Mouse (Mus musculus) forebrain, embryonic 13.5 days (tissue): ENCODE results near the gene Pla2g2e. TPM values are rescaled to one million over a fixed set of nuclear protein-coding genes. Genes with fewer than 3 reads are reported as not detected.
A peak's percentile ranks its signal among the peaks of the same experiment; 100 is the strongest.
"Not testable (repeated sequence)": the region's sequence is repeated elsewhere in the genome, so short reads cannot be mapped to it uniquely, and the experiment has no call there.

ENCODE experiments used
- ATAC-seq: fragments of 200-750 bp; cut with Nextera tagmentation; 2 replicates; pipeline ENCODE4 v1.8.0; 2017
- H3K27ac ChIP-seq: fragments of 300-500 bp; sonication (generic); 2 replicates; pipeline ENCODE4 v1.5.1; 2015; ENCODE audit warnings: inconsistent platforms, mild to moderate bottlenecking, moderate library complexity
- H3K27me3 ChIP-seq: fragments of 300-500 bp; sonication (generic); 2 replicates; pipeline ENCODE4 v1.6.1; 2015; ENCODE audit warnings: mild to moderate bottlenecking, inconsistent platforms
- H3K36me3 ChIP-seq: fragments of 300-500 bp; sonication (generic); 2 replicates; pipeline ENCODE4 v1.6.1; 2015; ENCODE audit warnings: mild to moderate bottlenecking, inconsistent platforms; ENCODE audit not compliant: poor library complexity, severe bottlenecking
- H3K4me1 ChIP-seq: fragments of 300-500 bp; sonication (generic); 2 replicates; pipeline ENCODE4 v1.6.1; 2015; ENCODE audit warnings: inconsistent platforms
- H3K4me2 ChIP-seq: fragments of 300-500 bp; sonication (generic); 2 replicates; pipeline ENCODE4 v1.6.1; 2015; ENCODE audit warnings: inconsistent platforms, mild to moderate bottlenecking, moderate library complexity
- H3K4me3 ChIP-seq: fragments of 300-500 bp; sonication (generic); 2 replicates; pipeline ENCODE4 v1.5.1; 2015; ENCODE audit warnings: mild to moderate bottlenecking, inconsistent platforms
- H3K9ac ChIP-seq: fragments of 300-500 bp; sonication (generic); 2 replicates; pipeline ENCODE4 v1.6.1; 2015; ENCODE audit warnings: mild to moderate bottlenecking, inconsistent platforms
- H3K9me3 ChIP-seq: fragments of 300-500 bp; sonication (generic); replicated peaks from 2 replicates; pipeline ENCODE4 v1.6.1; 2016; ENCODE audit warnings: inconsistent platforms
- WGBS: fragments of 180-500 bp; shearing (Covaris S2); methylation state at CpG from one replicate; pipeline ENCODE4 v1.1.7; 2015; 5-methylcytosine and 5-hydroxymethylcytosine counted together
- polyA plus RNA-seq: library from polyadenylated mRNA; unstranded; fragments of >200 nt; fragmentation: Nextera tagmentation; extraction: Ambion mirVana; gene quantifications from 2 replicates; pipeline ENCODE4 v1.2.1, GENCODE M21; 2015

Gene Pla2g2e
- polyA plus RNA-seq, 1 experiment from 2014 or later: not detected

- Histone ChIP-seq H3K4me2 (no peak within 1 kb of the TSS), H3K4me3 (no peak within 1 kb of the TSS), H3K4me1 (no peaks in the 10 kb centered on the region), H3K9me3 (no peaks in the 10 kb centered on the region), H3K36me3 (no peaks in the 10 kb centered on the region), H3K9ac (no peak within 1 kb of the TSS), H3K27ac (no peak within 1 kb of the TSS), H3K27me3 (no peaks in the 10 kb centered on the region)
- 73% methylated on average over 10 of the region's 10 CpGs for WGBS
- no peak for ATAC-seq
These were observed 14.3 kb upstream of the Pla2g2e start, which contains the start of gene Pla2g5 for GRCm38 (mm10) chr4:138863344-138863998. TSS of gene Pla2g5 (minus strand) at chr4:138863482.

GRCm38 (mm10) chr4:138865092-138865491, 12.7 kb upstream of the Pla2g2e start:
- no peaks in the 10 kb centered on the region for H3K27me3 ChIP-seq
- no peaks in the 10 kb centered on the region for H3K9me3 ChIP-seq

GRCm38 (mm10) chr4:138865991-138866390, 11.8 kb upstream of the Pla2g2e start:
- Histone ChIP-seq H3K4me1 (no peaks in the 10 kb centered on the region), H3K27me3 (no peaks in the 10 kb centered on the region), H3K27ac (no peak overlapping the region), H3K36me3 (no peaks in the 10 kb centered on the region), H3K9me3 (no peaks in the 10 kb centered on the region), H3K4me3 (no peak overlapping the region), H3K4me2 (no peak overlapping the region), H3K9ac (no peak overlapping the region)
- ATAC-seq: no peak
- 66% methylated on average over 6 of the region's 6 CpGs for WGBS

More at GRCm38 (mm10) chr4:138865092-138865491, 12.7 kb upstream of the Pla2g2e start:
- Histone ChIP-seq H3K4me2 (no peak overlapping the region), H3K36me3 (no peaks in the 10 kb centered on the region), H3K4me3 (no peak overlapping the region), H3K27ac (no peak overlapping the region), H3K4me1 (no peaks in the 10 kb centered on the region), H3K9ac (no peak overlapping the region)
- WGBS: 55% methylated on average over 5 of the region's 5 CpGs
- ATAC-seq: no peak

GRCm38 (mm10) chr4:138866413-138866812, 11.3 kb upstream of the Pla2g2e start:
- Histone ChIP-seq H3K4me3 (no peak overlapping the region), H3K36me3 (no peaks in the 10 kb centered on the region), H3K4me1 (no peaks in the 10 kb centered on the region), H3K9me3 (no peaks in the 10 kb centered on the region), H3K4me2 (no peak overlapping the region), H3K27ac (no peak overlapping the region), H3K27me3 (no peaks in the 10 kb centered on the region), H3K9ac (no peak overlapping the region)
- no peak for ATAC-seq
- 16% methylated on average over 7 of the region's 7 CpGs for WGBS

- no peak overlapping the region for H3K9ac ChIP-seq
- H3K27me3 ChIP-seq: no peaks in the 10 kb centered on the region
- H3K4me3 ChIP-seq: no peak overlapping the region
- WGBS: 67% methylated on average over 8 of the region's 8 CpGs
- H3K4me2 ChIP-seq: no peak overlapping the region
- no peaks in the 10 kb centered on the region for H3K36me3 ChIP-seq
- no peaks in the 10 kb centered on the region for H3K9me3 ChIP-seq
- no peaks in the 10 kb centered on the region for H3K4me1 ChIP-seq
- no peak overlapping the region for H3K27ac ChIP-seq
- ATAC-seq: no peak
These were observed 9.1 kb upstream of the Pla2g2e start for GRCm38 (mm10) chr4:138868666-138869065.

- H3K4me2 ChIP-seq: no peak within 1 kb of the TSS
- no peak within 1 kb of the TSS for H3K9ac ChIP-seq
- H3K4me3 ChIP-seq: no peak within 1 kb of the TSS
- ATAC-seq: no peak
- no peaks in the 10 kb centered on the region for H3K36me3 ChIP-seq
- WGBS: 79% methylated on average over 6 of the region's 6 CpGs
- no peaks in the 10 kb centered on the region for H3K9me3 ChIP-seq
- H3K4me1 ChIP-seq: no peaks in the 10 kb centered on the region
- H3K27ac ChIP-seq: no peak within 1 kb of the TSS
- H3K27me3 ChIP-seq: no peaks in the 10 kb centered on the region
These were observed 3.9 kb upstream of the Pla2g2e start, which contains the start of gene Gm13030 for GRCm38 (mm10) chr4:138873864-138874263. TSS of gene Gm13030 (minus strand) at chr4:138873964.

GRCm38 (mm10) chr4:138875275-138875674, 2.5 kb upstream of the Pla2g2e start:
- H3K4me3 ChIP-seq, H3K27me3 ChIP-seq, H3K4me1 ChIP-seq, H3K9me3 ChIP-seq, H3K36me3 ChIP-seq, H3K4me2 ChIP-seq, H3K27ac ChIP-seq, H3K9ac ChIP-seq, ATAC-seq: not testable (repeated sequence)
- WGBS: 81% methylated on average over 2 of the region's 2 CpGs

GRCm38 (mm10) chr4:138875986-138876385, 1.8 kb upstream of the Pla2g2e start:
- Histone ChIP-seq H3K4me3 (no peak overlapping the region), H3K27me3 (no peaks in the 10 kb centered on the region), H3K27ac (no peak overlapping the region), H3K36me3 (no peaks in the 10 kb centered on the region), H3K4me2 (no peak overlapping the region), H3K9ac (no peak overlapping the region), H3K4me1 (no peaks in the 10 kb centered on the region), H3K9me3 (no peaks in the 10 kb centered on the region)
- no peak for ATAC-seq
- WGBS: 97% methylated on average over 2 of the region's 2 CpGs

- H3K36me3 ChIP-seq: no peaks in the 10 kb centered on the region
- H3K27ac ChIP-seq: no peak overlapping the region
- H3K9ac ChIP-seq: no peak overlapping the region
- H3K4me2 ChIP-seq: no peak overlapping the region
- WGBS: 74% methylated on average over 8 of the region's 8 CpGs
- no peak for ATAC-seq
- peaks cover 7% of the 10 kb centered on the region; the same call in 1 of the 2 replicates for H3K4me1 ChIP-seq
- no peak overlapping the region for H3K4me3 ChIP-seq
- 0 out of 2 replicates have a peak, but pooled peaks cover 5% of the 10 kb centered on the region for H3K27me3 ChIP-seq
- H3K9me3 ChIP-seq: no peaks in the 10 kb centered on the region
These were observed 1.0 kb downstream of the Pla2g2e start for GRCm38 (mm10) chr4:138878783-138879182.

GRCm38 (mm10) chr4:138879808-138880207, 2.1 kb downstream of the Pla2g2e start:
- Histone ChIP-seq H3K36me3 (no peaks in the 10 kb centered on the region), H3K27me3 (0 out of 2 replicates have a peak, but pooled peaks cover 5% of the 10 kb centered on the region), H3K4me3 (no peak overlapping the region), H3K4me1 (peaks cover 7% of the 10 kb centered on the region; the same call in 1 of the 2 replicates), H3K27ac (no peak overlapping the region), H3K9me3 (no peaks in the 10 kb centered on the region), H3K9ac (no peak overlapping the region), H3K4me2 (no peak overlapping the region)
- ATAC-seq: no peak
- WGBS: 89% methylated on average over 11 of the region's 11 CpGs

- WGBS: 91% methylated on average over 7 of the region's 7 CpGs
- H3K4me3 ChIP-seq: no peak overlapping the region
- no peak overlapping the region for H3K27ac ChIP-seq
- no peaks in the 10 kb centered on the region for H3K36me3 ChIP-seq
- H3K4me1 ChIP-seq: peaks cover 7% of the 10 kb centered on the region; the same call in 1 of the 2 replicates
- no peak overlapping the region for H3K4me2 ChIP-seq
- 0 out of 2 replicates have a peak, but pooled peaks cover 5% of the 10 kb centered on the region for H3K27me3 ChIP-seq
- no peak for ATAC-seq
- no peak overlapping the region for H3K9ac ChIP-seq
- no peaks in the 10 kb centered on the region for H3K9me3 ChIP-seq
These were observed 3.3 kb downstream of the Pla2g2e start for GRCm38 (mm10) chr4:138880811-138881584.

- no peak for ATAC-seq
- Histone ChIP-seq H3K9ac (no peak overlapping the region), H3K27me3 (0 out of 2 replicates have a peak, but pooled peaks cover 5% of the 10 kb centered on the region), H3K4me3 (no peak overlapping the region), H3K36me3 (no peaks in the 10 kb centered on the region), H3K4me2 (peak overlapping the region; percentile 45), H3K4me1 (peaks cover 7% of the 10 kb centered on the region; the same call in 1 of the 2 replicates), H3K27ac (no peak overlapping the region), H3K9me3 (no peaks in the 10 kb centered on the region)
- WGBS: 7% methylated on average over 16 of the region's 16 CpGs
These were observed 4.4 kb downstream of the Pla2g2e start for GRCm38 (mm10) chr4:138882179-138882578.
